Mouse (Mus musculus) R1 (cell line): ENCODE results near the gene Gm10192.
"Not testable (repeated sequence)": the region's sequence is repeated elsewhere in the genome, so short reads cannot be mapped to it uniquely, and the experiment has no call there.

Experiments used
- DNase-seq: peaks from one replicate; pipeline ENCODE4 v3.0.0-alpha.2; 2018; ENCODE audit warnings: low read depth, low spot score

Gene Gm10192

DNA sequence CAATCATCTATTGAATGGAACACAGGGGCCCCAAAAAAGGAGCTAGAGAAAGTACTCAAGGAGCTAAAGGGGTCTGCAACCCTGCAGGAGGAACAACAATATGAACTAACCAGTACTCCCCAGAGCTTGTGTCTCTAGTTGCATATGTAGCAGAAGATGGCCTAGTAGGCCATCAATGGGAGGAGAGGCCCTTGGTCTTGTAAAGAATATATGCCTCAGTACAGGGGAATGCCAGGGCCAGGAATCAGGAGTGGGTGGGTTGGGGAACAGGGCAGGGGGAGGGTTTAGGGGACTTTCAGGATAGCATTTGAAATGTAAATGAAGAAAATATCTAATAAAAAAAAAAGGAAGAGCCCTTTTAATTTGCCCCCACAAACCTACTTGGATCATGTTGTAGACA lies at the start of gene Gm10192:
Gene Gm10192 (minus strand): TSS at position 101 of the 400 bp plus-strand sequence.
- not testable (repeated sequence) for DNase-seq

DNA sequence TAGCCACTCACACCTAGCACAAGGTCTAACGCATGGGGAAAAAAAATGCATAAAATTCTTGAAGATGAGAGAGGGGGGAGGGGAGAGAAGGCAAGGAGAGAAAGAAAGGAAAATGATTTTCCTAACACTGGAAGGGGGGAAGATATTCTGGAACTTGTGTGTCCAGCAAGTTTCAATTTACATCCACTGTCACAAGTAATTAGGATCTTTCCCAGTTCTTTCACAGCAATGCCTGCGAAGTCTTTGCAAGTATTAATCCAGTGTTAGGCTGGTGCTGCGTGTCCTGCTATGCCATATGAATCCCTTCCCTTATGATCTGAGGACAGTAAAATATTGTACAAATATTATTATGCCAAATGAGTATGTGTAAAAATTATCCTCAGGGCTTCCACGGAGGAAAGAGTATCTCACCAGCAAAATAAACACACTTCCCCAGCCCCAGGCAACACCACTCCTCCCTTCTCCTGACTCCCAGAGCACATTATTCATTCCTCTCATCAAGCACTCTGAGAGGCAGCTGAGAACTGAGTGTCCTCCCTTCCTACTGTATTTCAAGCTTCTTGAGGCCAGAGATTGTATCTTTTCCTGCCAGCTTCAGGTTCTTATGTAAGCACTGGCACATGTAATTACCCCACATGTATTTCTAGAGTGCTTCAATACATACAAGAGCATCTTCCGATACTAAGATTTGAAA lies 47.6 kb upstream of the Gm10192 start:
- DNase-seq, result no peak

DNA sequence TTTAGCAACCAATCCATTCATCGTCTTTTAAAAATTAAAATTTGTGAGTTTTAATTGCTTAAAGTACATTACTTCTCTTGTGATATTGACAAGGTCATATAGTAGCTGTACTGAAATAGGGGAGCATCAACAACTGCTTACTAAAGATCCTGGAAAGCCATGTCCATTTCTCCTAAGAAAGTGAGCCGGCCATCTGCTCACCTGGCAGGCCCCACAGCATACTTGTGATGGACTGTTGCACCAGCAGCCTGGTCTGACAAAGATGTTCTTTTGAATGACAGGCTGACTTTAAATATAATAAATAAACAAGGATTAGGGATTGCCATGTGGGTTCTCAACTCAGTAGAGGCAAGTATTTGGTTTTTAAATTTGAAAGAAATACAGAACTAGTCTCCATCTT lies 36.7 kb upstream of the Gm10192 start:
- no peak for DNase-seq

DNA sequence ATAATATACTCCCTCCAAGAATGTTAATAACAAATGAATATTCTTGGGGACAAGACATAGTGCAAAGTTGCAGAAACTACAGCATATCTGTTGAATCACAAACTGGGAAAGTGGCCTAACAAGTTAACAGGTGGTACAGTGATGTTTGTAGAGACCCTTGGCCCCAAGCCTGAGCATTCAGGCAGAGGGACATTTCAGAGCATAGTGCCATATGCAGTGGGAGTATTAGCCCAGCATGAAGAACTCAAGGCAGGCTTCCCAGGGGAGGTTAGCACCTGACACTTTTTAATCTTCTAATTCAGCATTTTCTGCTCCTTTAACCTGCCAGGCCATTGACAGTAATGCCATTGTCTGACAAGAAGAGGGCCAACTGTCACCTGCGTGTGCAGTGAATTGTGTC lies 34.9 kb upstream of the Gm10192 start:
- DNase-seq, result no peak

DNA sequence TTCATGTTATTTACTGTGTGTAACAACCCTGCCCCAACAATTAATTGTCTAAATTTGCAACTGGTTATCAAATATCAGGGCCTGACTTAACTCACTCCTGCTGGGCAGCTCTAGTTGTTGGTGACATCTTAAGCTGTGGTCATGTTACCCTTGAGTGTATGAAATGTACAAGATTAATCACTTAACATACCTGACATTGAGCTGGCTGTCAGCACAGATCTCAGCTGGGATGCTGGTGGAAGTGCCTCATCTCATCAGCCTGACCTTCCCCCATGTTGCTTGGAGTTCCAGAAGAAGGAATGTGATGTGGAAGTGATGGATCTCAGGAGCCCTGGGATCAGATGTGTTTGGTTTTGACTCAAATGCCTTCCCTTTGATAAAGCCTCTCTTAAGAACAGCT lies 29.5 kb upstream of the Gm10192 start:
- no peak for DNase-seq

DNA sequence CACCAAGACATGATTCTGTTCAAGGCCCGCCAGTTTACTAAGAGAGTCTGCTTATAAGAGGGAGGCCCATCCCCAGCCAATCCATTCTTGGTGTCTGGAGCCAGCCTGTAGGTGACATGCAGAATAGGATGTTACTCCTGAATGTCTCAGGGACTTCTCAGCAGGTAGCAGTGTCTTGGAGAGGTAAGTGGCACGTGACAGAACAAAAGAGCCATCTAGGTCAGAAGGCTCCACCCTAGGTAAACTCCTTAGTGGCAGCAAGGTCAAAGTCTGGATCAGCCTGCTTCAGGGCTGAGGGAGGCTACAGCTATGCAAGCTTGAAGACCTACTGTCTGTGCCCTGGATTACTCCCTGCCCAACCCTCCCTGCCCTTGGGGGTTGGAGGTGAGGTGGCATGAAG lies 20.0 kb upstream of the Gm10192 start:
- DNase-seq, result peak; percentile 36

DNA sequence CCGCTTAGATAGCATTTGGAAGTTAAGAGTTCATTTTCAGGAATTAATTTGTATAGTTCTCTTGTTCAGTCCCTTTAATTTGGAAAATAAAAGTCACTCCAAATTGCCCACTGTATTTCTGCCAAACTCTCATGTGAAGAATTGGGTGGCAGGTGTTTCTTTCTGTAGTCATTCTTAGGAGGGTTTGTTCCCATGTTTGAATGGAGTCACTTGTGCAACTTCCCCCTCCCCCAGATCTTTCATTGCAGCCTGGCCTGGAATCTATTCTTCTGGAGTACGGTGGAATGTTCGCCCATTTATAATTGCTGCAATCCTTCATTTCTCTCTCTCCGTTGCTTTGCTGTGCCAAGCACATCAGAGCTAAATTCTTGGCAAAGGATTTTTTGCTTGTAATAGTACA lies 10.2 kb upstream of the Gm10192 start:
- DNase-seq, result no peak

DNA sequence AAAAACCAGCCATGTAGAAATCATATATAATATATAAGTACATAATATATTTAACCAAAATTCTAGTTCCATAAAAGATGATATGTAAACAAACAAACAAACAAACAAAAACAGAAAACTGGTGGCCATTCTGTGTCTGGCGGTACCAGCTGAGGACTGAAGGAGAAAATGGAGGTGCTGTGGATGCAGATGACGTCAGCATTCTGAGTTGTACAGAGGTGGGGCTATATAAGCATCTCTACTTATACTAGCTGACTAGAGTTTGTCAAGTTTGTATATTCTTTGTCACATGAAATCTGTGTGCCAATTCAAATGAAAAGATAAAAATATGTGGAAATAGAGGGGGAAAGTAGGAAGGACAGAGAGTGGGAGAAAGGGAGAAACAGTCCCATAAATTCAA lies 9.6 kb upstream of the Gm10192 start:
- DNase-seq, result no peak

DNA sequence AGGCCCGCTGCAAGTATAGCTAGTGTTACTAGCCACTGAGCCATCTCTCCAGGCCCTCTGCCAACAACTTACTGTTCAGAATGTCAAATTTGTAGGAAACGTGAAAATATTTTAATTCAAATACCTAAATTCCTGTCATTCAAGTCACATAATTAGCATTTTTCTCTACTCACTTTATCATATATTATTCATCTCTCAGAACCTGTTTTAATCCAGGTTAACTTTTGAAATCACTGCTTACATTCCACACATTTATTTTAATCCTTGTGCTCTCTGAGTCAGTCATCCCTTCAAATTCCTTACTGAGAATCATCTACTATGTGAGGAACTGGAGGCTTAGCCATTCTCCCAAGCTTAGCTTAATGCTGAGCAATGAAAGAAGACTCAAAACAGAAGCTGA lies 2.6 kb downstream of the Gm10192 start:
- DNase-seq, result no peak

DNA sequence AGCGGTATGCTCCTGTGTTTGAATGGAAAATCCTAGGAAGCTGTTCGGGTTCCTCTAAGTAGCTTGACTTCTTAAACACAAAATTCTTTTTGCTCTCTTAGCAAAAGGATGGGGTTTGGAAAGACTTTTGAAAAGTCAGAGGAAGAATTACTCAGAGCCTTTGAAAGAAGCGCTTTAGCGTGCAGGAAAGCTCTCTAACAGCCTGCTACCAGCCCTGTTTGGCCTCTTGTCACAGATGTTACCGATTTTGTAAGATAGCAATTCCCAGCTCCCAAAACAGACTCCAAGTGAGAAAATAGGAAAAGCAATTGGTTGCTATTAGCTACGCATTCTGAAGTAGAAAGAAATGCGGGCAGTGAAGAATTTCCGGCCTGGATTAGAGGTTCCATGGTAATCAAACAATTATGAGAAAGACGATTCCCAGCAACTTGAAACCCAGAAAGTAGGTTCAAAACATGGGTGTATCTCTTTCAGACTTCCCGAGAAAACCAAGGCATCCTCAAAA lies 26.1 kb downstream of the Gm10192 start:
- peak; percentile 1 for DNase-seq

DNA sequence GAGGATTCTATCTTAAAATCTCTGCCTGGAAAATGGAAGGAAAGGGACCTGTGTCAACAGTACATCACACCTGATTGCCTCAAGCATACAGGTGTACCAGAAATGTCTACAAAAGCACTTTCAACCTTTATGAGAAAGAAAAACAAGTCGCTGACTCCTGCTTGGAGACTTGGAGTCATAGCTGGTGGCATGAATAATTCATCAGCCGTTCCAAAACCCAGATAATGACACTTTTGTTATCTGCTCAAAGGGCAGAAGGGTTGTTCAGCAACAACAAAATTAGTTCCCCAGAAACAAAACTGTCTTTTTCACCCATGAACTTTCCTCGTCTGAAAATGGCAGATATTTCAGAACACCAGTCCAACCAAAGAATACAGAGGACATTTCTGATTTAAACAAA lies 26.9 kb downstream of the Gm10192 start:
- no peak for DNase-seq

DNA sequence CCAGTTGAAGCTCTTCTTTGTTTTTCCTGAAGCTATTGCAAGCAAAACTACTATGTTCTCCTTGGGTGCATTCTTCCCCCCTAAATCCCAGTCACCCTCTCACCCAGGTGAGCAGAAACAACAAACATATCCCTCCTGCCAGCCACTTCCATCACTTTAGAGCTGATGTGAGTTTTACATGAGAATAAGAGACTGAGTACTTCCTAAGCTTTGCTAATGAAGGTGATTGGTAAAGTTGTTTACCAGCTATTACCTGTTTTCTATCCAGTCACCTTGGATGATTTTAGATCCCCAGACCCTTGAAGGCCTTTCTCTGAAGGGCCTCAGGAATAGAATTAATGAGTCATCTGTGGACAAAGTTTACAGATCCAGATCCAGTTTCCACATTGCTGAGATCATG lies 29.4 kb downstream of the Gm10192 start:
- peak; percentile 8 for DNase-seq

DNA sequence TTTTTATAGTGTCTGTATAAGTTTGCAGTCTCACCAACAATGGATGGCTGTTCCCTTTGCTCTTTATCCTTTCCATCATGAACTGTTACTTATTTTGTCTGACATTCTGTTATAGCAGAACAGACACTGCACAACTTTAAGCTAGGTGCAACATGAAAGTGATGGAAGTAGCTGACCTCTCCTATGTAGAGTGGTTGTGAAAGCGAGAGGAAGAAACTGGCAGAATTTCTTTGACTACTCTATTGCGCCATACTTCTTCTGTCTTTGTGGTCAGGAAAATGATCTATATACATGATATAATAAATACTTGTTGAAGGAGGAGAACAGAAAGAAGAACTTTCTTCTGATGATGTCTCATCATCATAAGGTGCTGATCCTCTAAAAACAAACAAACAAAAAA lies 40.5 kb downstream of the Gm10192 start:
- no peak for DNase-seq
